Mouse (Mus musculus): Measurements from ENCODE around the gene Olfr884. TPM values are rescaled to one million over a fixed set of nuclear protein-coding genes. Genes with fewer than 3 reads are reported as not detected.

The Olfr884 gene
- total RNA-seq (2021) = not detected
- long read RNA-seq = 0 reads

DNA sequence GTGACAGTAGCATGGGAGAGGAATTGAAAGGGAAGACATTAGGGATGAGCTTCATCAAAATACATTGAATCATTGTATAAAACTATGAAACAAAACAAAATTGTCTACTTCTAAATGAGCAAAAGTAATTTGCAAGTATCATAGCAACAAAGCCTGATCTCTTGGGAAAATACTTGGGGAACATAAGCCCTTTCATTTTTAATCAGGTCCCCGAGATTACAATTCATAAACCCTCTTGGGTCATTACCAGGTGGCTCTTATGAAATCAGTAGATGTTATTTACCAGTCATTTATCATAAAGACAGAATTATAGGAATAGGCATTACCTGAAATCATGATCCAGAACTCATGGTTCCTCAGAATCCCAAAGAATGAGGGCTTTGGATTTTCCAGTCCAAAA lies at the start of gene Olfr884:
TSS of gene Olfr884 (plus strand) at position 301 of the 400 bp plus-strand sequence.
- DNase-seq (ENCODE audit: low spot score in 2 of 2) = no peak

DNA sequence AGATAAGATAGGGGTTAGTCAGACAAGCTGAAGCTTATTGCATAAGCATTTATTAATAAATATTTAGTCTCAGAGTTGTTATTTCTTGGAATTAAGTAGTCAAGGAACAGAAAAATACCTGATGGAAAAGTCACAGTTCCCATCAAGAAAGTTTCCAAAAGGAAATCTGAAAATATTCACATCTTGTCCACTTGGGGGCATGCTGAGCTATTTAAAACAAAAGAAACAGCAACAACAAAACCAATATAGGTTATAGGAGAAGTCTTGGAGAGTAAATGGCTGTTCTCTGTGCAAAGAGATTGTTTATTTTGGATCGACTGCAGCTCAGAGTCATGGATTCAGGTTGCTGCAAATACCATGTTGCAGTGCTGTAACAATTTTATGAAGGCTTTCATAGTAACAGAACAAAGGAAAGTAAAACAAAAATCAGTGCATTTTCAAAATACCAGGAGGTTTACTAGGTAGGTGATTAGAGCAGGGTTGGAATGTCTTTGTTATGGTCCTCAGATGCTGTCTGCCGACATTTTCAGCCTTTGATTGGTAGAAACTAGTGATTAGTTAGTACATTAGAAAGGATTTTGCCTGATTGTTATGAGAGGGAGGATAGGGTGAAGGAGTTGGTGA lies 47.7 kb upstream of the Olfr884 start:
- DNase-seq (ENCODE audit: low spot score in 2 of 2) = no peak

DNA sequence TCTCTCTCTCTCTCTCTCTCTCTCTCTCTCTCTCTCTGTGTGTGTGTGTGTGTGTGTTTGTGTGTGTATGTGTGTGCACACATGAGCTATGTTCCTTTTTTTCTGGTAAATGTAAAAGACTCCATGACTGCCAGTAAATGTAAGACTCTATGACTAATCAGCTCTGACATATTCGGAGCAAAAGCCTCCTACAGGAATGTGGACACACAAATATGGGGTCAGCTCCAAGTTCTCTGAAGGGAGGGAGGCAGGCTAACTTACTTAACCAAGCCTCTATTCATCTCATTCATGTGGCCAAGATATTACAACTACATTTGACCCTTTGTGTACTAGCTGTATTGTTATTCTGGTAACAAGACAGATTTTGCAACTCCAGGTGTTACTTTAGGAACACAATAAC lies 46.3 kb upstream of the Olfr884 start:
- no peak for DNase-seq (ENCODE audit: low spot score in 2 of 2)

DNA sequence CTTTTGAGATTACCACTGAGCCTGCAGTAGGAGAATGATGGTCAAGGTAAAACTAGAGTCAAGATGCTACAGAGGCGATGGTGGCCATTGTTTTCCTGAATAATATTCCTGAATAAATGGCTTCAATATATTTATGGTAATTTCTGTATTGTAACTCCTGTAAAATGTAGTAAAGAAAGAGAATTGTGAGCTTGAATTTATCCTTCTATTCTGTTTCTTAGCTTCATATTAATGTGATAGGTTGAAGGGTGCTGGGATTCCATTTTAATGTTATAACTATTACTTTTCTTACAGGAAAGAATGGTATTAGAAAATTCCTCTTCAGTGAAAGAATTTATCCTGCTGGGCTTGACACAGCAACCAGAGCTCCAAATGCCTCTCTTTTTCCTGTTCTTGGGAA lies 20.8 kb upstream of the Olfr884 start, which contains the start of gene Olfr883:
TSS of gene Olfr883 (plus strand) at position 301 of the 400 bp plus-strand sequence.
- no peak for DNase-seq (ENCODE audit: low spot score in 2 of 2)

DNA sequence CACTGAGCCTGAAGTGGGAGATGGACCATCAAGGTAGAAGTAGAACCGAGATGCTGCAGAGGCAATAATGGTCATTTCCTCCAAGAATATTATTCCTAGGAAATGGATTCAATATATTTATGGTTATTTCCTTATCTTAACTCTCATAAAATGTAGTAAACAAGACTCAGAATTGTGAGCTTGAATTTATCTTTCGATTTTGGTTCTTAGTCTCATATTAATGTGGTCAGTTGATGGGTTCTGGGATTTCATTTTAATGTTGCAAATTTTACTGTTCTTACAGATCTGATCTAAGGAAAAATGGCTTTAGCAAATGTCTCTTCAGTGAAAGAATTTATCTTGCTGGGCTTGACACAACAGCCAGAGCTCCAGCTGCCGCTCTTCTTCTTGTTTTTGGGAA lies 14.7 kb downstream of the Olfr884 start, which contains the start of gene Olfr885:
TSS of gene Olfr885 (plus strand) at position 301 of the 400 bp plus-strand sequence.
- DNase-seq (ENCODE audit: low spot score in 2 of 2) = no peak

DNA sequence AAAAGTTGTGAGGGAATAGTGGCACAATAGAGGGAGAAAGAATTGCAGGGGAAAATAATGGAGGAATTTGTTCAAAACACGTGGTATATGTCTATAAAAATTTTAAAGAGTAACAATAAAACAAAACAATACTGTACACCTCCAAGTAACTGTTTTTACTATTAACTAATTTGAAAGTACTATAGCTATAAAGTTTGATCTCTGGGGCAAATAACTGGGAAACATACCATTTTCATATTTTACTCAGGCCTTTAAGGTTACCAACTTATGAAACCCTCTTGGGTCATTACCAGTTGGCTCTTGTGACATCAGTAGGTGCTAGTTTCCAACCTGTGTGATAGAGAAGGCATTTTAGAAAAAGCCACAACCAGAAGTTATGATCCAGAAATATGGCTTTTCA lies 37.4 kb downstream of the Olfr884 start, which contains the start of gene Olfr887:
TSS of gene Olfr887 (plus strand) at position 301 of the 400 bp plus-strand sequence.
- DNase-seq (ENCODE audit: low spot score in 2 of 2) = no peak

Other genes starting within 250 kb of the Olfr884 start
- not detected for gene Olfr876, start 243.5 kb upstream of the Olfr884 start, total RNA-seq (2021)
- gene Olfr877, start 192.3 kb upstream of the Olfr884 start, total RNA-seq (2021) = not detected
- not detected for gene Olfr145, start 149.8 kb upstream of the Olfr884 start, total RNA-seq (2021)
- not detected for gene Olfr878, start 128.7 kb upstream of the Olfr884 start, total RNA-seq (2021)
- gene Olfr881, start 54.7 kb upstream of the Olfr884 start, total RNA-seq (2021) = not detected
- not detected for gene Olfr883, start 20.7 kb upstream of the Olfr884 start, total RNA-seq (2021)
- gene Olfr885, start 14.8 kb downstream of the Olfr884 start, total RNA-seq (2021) = not detected
- not detected for gene Olfr887, start 37.5 kb downstream of the Olfr884 start, total RNA-seq (2021)
- not detected for gene Olfr888, start 61.6 kb downstream of the Olfr884 start, total RNA-seq (2021)
- not detected for gene Olfr889, start 68.6 kb downstream of the Olfr884 start, total RNA-seq (2021)
- gene Olfr890, start 96.0 kb downstream of the Olfr884 start, total RNA-seq (2021) = not detected
- not detected for gene Olfr891, start 134.3 kb downstream of the Olfr884 start, total RNA-seq (2021)
- not detected for gene Olfr893, start 161.8 kb downstream of the Olfr884 start, total RNA-seq (2021)
- gene Olfr894, start 171.5 kb downstream of the Olfr884 start, total RNA-seq (2021) = not detected
- not detected for gene Olfr143, start 206.2 kb downstream of the Olfr884 start, total RNA-seq (2021)
- gene Olfr895, start 221.3 kb downstream of the Olfr884 start, total RNA-seq (2021) = not detected
- not detected for gene Olfr896-ps1, start 244.6 kb downstream of the Olfr884 start, total RNA-seq (2021)

Data from layer of hippocampus, postnatal 10 days (tissue).